Mouse (Mus musculus): ENCODE results near the gene Pianp. TPM values are rescaled to one million over a fixed set of nuclear protein-coding genes. Genes with fewer than 3 reads are reported as not detected.

Pianp gene
- polyA plus RNA-seq, 1 experiment from 2014 or later = 4.3 TPM

- peaks cover 10% of the 10 kb centered on the region for H3K4me1 ChIP-seq
- peaks cover 44% of the 10 kb centered on the region for H3K27me3 ChIP-seq (replicated peaks)
- no peaks in the 10 kb centered on the region for H3K9me3 ChIP-seq
- no peak overlapping the region for H3K27ac ChIP-seq
- no peak overlapping the region for H3K4me3 ChIP-seq (replicated peaks)
- no peaks in the 10 kb centered on the region for H3K36me3 ChIP-seq
- no peak overlapping the region for H3K9ac ChIP-seq
- no peak overlapping the region for H3K4me2 ChIP-seq
- WGBS = 71% methylated on average over 4 of the region's 4 CpGs
- no peak for ATAC-seq (ENCODE audit: insufficient read depth, low FRiP score, low read depth)
Observed at GRCm38 (mm10) chr6:124992241-124992640, 4.3 kb upstream of the Pianp start.

GRCm38 (mm10) chr6:124993365-124993764 is 3.1 kb upstream of the Pianp start:
- no peak overlapping the region for H3K27ac ChIP-seq
- peaks cover 56% of the 10 kb centered on the region for H3K27me3 ChIP-seq (replicated peaks)
- no peaks in the 10 kb centered on the region for H3K9me3 ChIP-seq
- H3K4me3 ChIP-seq (replicated peaks) = no peak overlapping the region
- WGBS = 68% methylated on average over 9 of the region's 9 CpGs
- no peak overlapping the region for H3K9ac ChIP-seq
- no peaks in the 10 kb centered on the region for H3K36me3 ChIP-seq
- H3K4me2 ChIP-seq = no peak overlapping the region
- H3K4me1 ChIP-seq = peaks cover 18% of the 10 kb centered on the region
- no peak for ATAC-seq (ENCODE audit: insufficient read depth, low FRiP score, low read depth)

DNA sequence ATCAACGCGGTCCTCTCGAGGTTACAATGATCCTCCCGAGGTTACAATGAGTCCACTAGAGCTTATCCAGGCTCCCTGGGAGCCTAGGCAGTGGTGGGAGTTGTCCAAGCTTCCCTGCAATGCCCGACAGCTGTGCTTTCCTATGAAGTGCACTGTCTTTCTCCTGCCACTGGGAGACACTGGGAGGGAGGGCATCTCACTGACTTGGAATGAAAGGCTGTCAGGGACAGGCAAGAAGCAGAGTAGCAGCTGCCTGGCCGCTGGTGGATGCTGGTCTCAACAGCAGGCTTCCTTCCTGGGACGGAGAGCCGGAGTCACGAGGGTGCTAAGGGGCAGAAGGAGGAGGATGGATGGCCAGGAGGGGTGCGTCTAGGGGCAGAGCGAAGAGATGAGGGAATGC is 2.6 kb upstream of the Pianp start:
- Histone ChIP-seq H3K9me3 (no peaks in the 10 kb centered on the region), H3K4me3 (replicated peaks) (no peak overlapping the region), H3K27me3 (replicated peaks) (peaks cover 60% of the 10 kb centered on the region), H3K27ac (no peak overlapping the region), H3K4me2 (no peak overlapping the region), H3K9ac (no peak overlapping the region), H3K36me3 (no peaks in the 10 kb centered on the region), H3K4me1 (peaks cover 21% of the 10 kb centered on the region)
- WGBS = 15% methylated on average over 11 of the region's 11 CpGs
- ATAC-seq (ENCODE audit: insufficient read depth, low FRiP score, low read depth) = no peak

GRCm38 (mm10) chr6:124995246-124995645 is 1.2 kb upstream of the Pianp start:
- Histone ChIP-seq H3K4me1 (peaks cover 21% of the 10 kb centered on the region), H3K4me2 (no peak overlapping the region), H3K9me3 (no peaks in the 10 kb centered on the region), H3K36me3 (no peaks in the 10 kb centered on the region), H3K4me3 (replicated peaks) (no peak overlapping the region), H3K9ac (no peak overlapping the region), H3K27me3 (replicated peaks) (peaks cover 72% of the 10 kb centered on the region), H3K27ac (no peak overlapping the region)
- WGBS = 70% methylated on average over 7 of the region's 7 CpGs
- ATAC-seq (ENCODE audit: insufficient read depth, low FRiP score, low read depth) = no peak

DNA sequence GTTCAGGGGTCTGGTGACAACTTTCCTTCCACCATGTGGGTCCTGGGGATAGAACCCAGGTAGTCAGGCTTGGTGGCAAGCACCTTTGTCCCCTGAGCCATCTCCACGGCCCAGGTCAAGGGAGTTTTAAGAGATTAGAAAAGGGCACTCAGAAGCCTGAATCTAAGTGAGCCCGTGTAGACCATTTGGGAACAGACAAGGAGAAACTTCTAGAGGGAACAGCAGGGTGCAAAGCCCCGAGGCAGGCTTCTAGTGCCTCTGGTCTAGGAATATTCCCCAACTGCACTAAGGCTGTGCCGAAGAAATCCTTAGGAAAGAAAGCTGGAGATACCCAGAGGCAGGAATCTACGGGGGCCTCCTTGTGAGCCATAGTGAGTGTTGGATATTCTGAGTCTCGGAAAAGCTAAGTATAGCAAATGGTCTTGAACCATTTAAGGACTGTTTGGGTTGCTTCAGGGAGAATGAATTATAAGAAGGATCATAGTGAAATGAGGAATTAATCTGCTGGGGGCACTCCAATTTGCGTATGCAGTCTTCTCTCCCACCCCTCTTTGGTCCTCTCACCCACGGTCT is 577 bp upstream of the Pianp start:
- H3K4me3 ChIP-seq (replicated peaks) = no peak overlapping the region; the same call in 1 of the 2 replicates
- WGBS = 47% methylated on average over 8 of the region's 8 CpGs
- H3K27ac ChIP-seq = no peak overlapping the region
- no peaks in the 10 kb centered on the region for H3K36me3 ChIP-seq
- H3K4me2 ChIP-seq = peak overlapping the region; percentile 100; the same call in 1 of the 2 replicates
- ATAC-seq (ENCODE audit: insufficient read depth, low FRiP score, low read depth) = no peak
- peaks cover 21% of the 10 kb centered on the region for H3K4me1 ChIP-seq
- H3K27me3 ChIP-seq (replicated peaks) = peaks cover 78% of the 10 kb centered on the region
- H3K9ac ChIP-seq = no peak overlapping the region
- no peaks in the 10 kb centered on the region for H3K9me3 ChIP-seq

DNA sequence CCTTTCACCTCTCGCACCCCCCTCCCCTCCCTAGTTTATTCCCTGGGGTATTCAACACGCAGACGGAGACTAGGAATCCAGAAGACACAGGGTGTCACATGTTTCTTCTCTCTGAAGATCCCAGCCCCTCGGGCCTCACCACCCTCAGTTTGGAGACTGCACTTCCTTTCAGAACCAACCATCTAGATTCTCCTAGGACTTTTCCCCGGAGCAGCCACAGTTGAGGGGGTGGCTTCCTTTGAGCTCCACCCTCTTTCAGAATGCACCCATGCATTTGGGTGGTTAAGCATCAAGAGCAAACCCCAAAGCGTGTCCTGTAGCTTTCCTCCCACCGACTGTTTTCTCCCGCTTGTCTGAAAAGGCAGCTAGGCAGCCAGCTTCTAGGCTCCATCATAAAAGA is 1.6 kb downstream of the Pianp start:
- 8% methylated on average over 8 of the region's 8 CpGs for WGBS
- H3K27me3 ChIP-seq (replicated peaks) = peaks cover 71% of the 10 kb centered on the region

GRCm38 (mm10) chr6:124999091-124999490 is 2.6 kb downstream of the Pianp start:
- no peak overlapping the region for H3K9ac ChIP-seq
- H3K27me3 ChIP-seq (replicated peaks) = peaks cover 69% of the 10 kb centered on the region
- 33% methylated on average over 14 of the region's 14 CpGs for WGBS
- no peak overlapping the region for H3K4me3 ChIP-seq (replicated peaks)
- peaks cover 17% of the 10 kb centered on the region for H3K4me1 ChIP-seq
- no peaks in the 10 kb centered on the region for H3K36me3 ChIP-seq
- ATAC-seq (ENCODE audit: insufficient read depth, low FRiP score, low read depth) = no peak; the same call in 1 of the 2 replicates
- H3K4me2 ChIP-seq = no peak overlapping the region
- no peaks in the 10 kb centered on the region for H3K9me3 ChIP-seq
- H3K27ac ChIP-seq = no peak overlapping the region

More for the DNA sequence above, 1.6 kb downstream of the Pianp start:
- no peak for ATAC-seq (ENCODE audit: insufficient read depth, low FRiP score, low read depth)
- H3K4me1 ChIP-seq = peaks cover 21% of the 10 kb centered on the region
- H3K9ac ChIP-seq = no peak overlapping the region
- H3K36me3 ChIP-seq = no peaks in the 10 kb centered on the region
- H3K4me2 ChIP-seq = peak overlapping the region; percentile 100
- no peak overlapping the region; the same call in 1 of the 2 replicates for H3K4me3 ChIP-seq (replicated peaks)
- H3K27ac ChIP-seq = no peak overlapping the region
- H3K9me3 ChIP-seq = no peaks in the 10 kb centered on the region

DNA sequence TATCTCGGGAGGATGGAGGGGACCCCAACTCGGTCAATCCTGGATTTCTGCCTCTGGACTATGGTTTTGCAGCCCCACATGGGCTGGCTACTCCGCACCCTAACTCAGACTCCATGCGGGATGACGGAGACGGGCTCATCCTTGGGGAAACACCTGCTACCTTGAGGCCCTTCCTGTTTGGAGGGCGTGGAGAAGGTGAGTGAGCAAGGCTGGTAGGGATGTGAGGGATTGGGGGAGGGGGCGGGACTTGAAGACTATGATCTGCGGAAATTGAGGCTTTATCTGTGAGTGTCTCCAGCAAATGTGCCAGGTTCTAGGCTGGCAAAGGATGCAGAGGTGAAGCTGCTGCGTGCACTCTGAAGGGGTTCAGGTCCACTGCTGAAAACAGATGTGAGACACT is 3.1 kb downstream of the Pianp start:
- Histone ChIP-seq H3K4me2 (no peak overlapping the region), H3K27me3 (replicated peaks) (peaks cover 65% of the 10 kb centered on the region), H3K27ac (no peak overlapping the region), H3K9ac (no peak overlapping the region), H3K4me1 (peaks cover 17% of the 10 kb centered on the region), H3K4me3 (replicated peaks) (no peak overlapping the region), H3K9me3 (no peaks in the 10 kb centered on the region), H3K36me3 (no peaks in the 10 kb centered on the region)
- no peak for ATAC-seq (ENCODE audit: insufficient read depth, low FRiP score, low read depth)
- WGBS = 31% methylated on average over 10 of the region's 10 CpGs

- no peak overlapping the region for H3K4me2 ChIP-seq
- 36% methylated on average over 3 of the region's 3 CpGs for WGBS
- H3K9ac ChIP-seq = no peak overlapping the region
- H3K36me3 ChIP-seq = no peaks in the 10 kb centered on the region
- no peak for ATAC-seq (ENCODE audit: insufficient read depth, low FRiP score, low read depth)
- H3K4me3 ChIP-seq (replicated peaks) = no peak overlapping the region
- no peak overlapping the region for H3K27ac ChIP-seq
- H3K9me3 ChIP-seq = no peaks in the 10 kb centered on the region
- peaks cover 30% of the 10 kb centered on the region for H3K27me3 ChIP-seq (replicated peaks)
- H3K4me1 ChIP-seq = no peaks in the 10 kb centered on the region
Observed at GRCm38 (mm10) chr6:125003706-125004105, 7.2 kb downstream of the Pianp start.

- H3K36me3 ChIP-seq = no peaks in the 10 kb centered on the region
- WGBS = 42% methylated on average over 3 of the region's 3 CpGs
- no peak overlapping the region for H3K27ac ChIP-seq
- H3K4me3 ChIP-seq (replicated peaks) = no peak overlapping the region
- no peak for ATAC-seq (ENCODE audit: insufficient read depth, low FRiP score, low read depth)
- no peak overlapping the region for H3K9ac ChIP-seq
- H3K27me3 ChIP-seq (replicated peaks) = peaks cover 18% of the 10 kb centered on the region
- H3K4me1 ChIP-seq = 0 out of 2 replicates have a peak, but pooled peaks cover 3% of the 10 kb centered on the region
- no peaks in the 10 kb centered on the region for H3K9me3 ChIP-seq
- H3K4me2 ChIP-seq = no peak overlapping the region
Observed at GRCm38 (mm10) chr6:125005086-125005485, 8.6 kb downstream of the Pianp start.

DNA sequence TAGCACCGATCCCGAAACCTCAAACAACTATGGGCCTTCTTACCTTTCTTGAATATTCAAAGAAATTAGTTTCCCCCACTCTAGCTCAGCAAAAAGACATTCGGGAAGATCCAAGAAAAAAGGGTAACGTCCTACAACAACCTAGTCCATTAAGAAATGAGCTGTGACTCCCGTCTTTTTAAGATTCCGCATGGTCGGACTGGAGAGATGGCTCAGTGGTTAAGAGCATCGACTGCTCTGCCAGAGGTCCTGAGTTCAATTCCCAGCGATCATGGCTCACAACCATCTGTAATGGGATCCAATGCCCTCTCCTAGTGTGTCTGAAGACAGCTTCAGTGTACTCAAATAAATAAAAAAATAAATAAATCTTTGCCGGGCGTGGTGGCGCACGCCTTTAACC is 11.6 kb downstream of the Pianp start:
- Histone ChIP-seq H3K9ac (peak overlapping the region; percentile 18; the same call in 1 of the 2 replicates), H3K4me2 (peak overlapping the region; percentile 65), H3K9me3 (no peaks in the 10 kb centered on the region), H3K4me1 (peaks cover 14% of the 10 kb centered on the region; the same call in 1 of the 2 replicates), H3K27me3 (replicated peaks) (0 out of 2 replicates have a peak, but pooled peaks cover 5% of the 10 kb centered on the region), H3K36me3 (peaks cover 6% of the 10 kb centered on the region; the same call in 1 of the 2 replicates), H3K4me3 (replicated peaks) (peak overlapping the region; percentile 87), H3K27ac (peak overlapping the region; percentile 99; the same call in 1 of the 2 replicates)
- 39% methylated on average over 13 of the region's 13 CpGs for WGBS
- ATAC-seq (ENCODE audit: insufficient read depth, low FRiP score, low read depth) = no peak

- WGBS = under 1% methylated on average over 32 of the region's 34 CpGs
- H3K27ac ChIP-seq = peak overlapping the region; percentile 99
- no peaks in the 10 kb centered on the region for H3K27me3 ChIP-seq (replicated peaks)
- H3K4me1 ChIP-seq = peaks cover 14% of the 10 kb centered on the region; the same call in 1 of the 2 replicates
- H3K9ac ChIP-seq = peak overlapping the region; percentile 89; the same call in 1 of the 2 replicates
- peak; percentile 98 for ATAC-seq (ENCODE audit: insufficient read depth, low FRiP score, low read depth)
- H3K9me3 ChIP-seq = no peaks in the 10 kb centered on the region
- H3K4me3 ChIP-seq (replicated peaks) = peak overlapping the region; percentile 87
- H3K36me3 ChIP-seq = peaks cover 10% of the 10 kb centered on the region; the same call in 1 of the 2 replicates
- H3K4me2 ChIP-seq = peak overlapping the region; percentile 88
Observed at GRCm38 (mm10) chr6:125008586-125009128, 12.2 kb downstream of the Pianp start.

- H3K27me3 ChIP-seq (replicated peaks) = no peaks in the 10 kb centered on the region
- peak within 1 kb of the TSS; percentile 89 for H3K9ac ChIP-seq
- peak within 1 kb of the TSS; percentile 88 for H3K4me2 ChIP-seq
- H3K27ac ChIP-seq = peak within 1 kb of the TSS; percentile 99
- no peak for ATAC-seq (ENCODE audit: insufficient read depth, low FRiP score, low read depth)
- peaks cover 14% of the 10 kb centered on the region; the same call in 1 of the 2 replicates for H3K4me1 ChIP-seq
- peaks cover 12% of the 10 kb centered on the region; the same call in 1 of the 2 replicates for H3K36me3 ChIP-seq
- H3K9me3 ChIP-seq = no peaks in the 10 kb centered on the region
- H3K4me3 ChIP-seq (replicated peaks) = peak within 1 kb of the TSS; percentile 87
- 0% methylated on average over 3 of the region's 3 CpGs for WGBS
Observed at GRCm38 (mm10) chr6:125009129-125009180, 12.5 kb downstream of the Pianp start, which contains the start of gene Zfp384. Zfp384 (plus strand) TSS chr6:125009145.
